Mouse (Mus musculus): ENCODE results near the gene Atp11c. TPM values are rescaled to one million over a fixed set of nuclear protein-coding genes. Genes with fewer than 3 reads are reported as not detected.

The Atp11c gene
- polyA plus RNA-seq (2015; fragmentation: Nextera tagmentation; extraction: Ambion mirVana) = 4.5 and 5.1 TPM in 2 replicates

DNA sequence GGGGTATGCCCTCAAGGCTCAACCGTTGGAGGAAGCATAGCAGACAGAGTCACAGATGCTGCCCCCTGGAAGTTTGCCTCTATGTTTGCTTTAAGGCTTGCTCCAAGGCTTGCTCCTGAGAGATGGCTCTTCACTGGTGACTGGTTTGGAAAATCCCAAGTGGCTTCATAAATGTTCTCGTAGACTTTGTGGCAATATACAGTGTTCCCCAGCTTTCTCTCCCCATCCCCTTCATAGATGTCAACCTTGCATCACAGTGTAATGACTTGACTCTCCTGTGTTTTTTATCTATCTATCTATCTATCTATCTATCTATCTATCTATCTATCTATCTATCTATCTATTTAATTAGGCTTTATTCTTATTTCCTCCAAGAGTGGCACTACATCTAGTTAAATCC, at the start of gene Atp11c:
Gene Atp11c, minus strand, starts transcription at position 101 of the 400 bp plus-strand sequence.
- 78% methylated on average over 2 of the region's 2 CpGs for WGBS
- Histone ChIP-seq H3K9me3 (ENCODE audit: low read length) (no peaks in the 10 kb centered on the region), H3K4me2 (replicated peaks; ENCODE audit: low read depth, low read length) (no peak within 1 kb of the TSS), H3K4me3 (ENCODE audit: low read depth, low read length) (no peak within 1 kb of the TSS), H3K27me3 (replicated peaks; ENCODE audit: insufficient read depth, low read length) (no peaks in the 10 kb centered on the region), H3K27ac (ENCODE audit: low read length) (no peak within 1 kb of the TSS), H3K36me3 (ENCODE audit: insufficient read depth, low read length) (no peaks in the 10 kb centered on the region), H3K4me1 (ENCODE audit: insufficient read depth, low read depth, low read length) (no peaks in the 10 kb centered on the region), H3K9ac (replicated peaks; ENCODE audit: low read depth) (no peak within 1 kb of the TSS)
- ATAC-seq = no peak
- TF ChIP-seq CTCF (IDR thresholded peaks at IDR 0.05) = no peak
- no peak for TF ChIP-seq EP300 (IDR thresholded peaks at IDR 0.05)
- DNase-seq (ENCODE audit: low spot score) = no peak

DNA sequence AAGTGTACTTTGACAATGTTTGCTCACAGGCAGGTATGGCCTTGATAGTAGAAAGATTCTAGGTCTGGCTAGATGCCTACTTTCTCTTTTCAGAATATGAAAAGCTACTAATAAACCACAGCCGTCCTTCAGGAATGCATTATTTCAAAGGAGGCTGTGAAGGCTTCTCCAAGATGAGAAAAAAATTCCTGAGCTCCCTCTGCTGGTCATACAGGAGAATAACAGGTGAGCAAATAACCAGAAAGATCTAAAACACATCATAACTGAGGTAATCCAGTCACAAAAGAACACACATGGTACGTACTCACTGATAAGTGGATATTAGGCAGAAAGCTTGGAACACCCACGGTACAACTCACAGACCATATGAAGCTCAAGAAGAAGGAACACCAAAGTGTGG, 16.7 kb upstream of the Atp11c start:
- Histone ChIP-seq H3K4me2 (replicated peaks; ENCODE audit: low read depth, low read length) (no peak overlapping the region), H3K36me3 (ENCODE audit: insufficient read depth, low read length) (no peaks in the 10 kb centered on the region), H3K27ac (ENCODE audit: low read length) (no peak overlapping the region), H3K27me3 (replicated peaks; ENCODE audit: insufficient read depth, low read length) (no peaks in the 10 kb centered on the region), H3K9me3 (ENCODE audit: low read length) (no peaks in the 10 kb centered on the region), H3K4me1 (ENCODE audit: insufficient read depth, low read depth, low read length) (no peaks in the 10 kb centered on the region), H3K4me3 (ENCODE audit: low read depth, low read length) (no peak overlapping the region), H3K9ac (replicated peaks; ENCODE audit: low read depth) (no peak overlapping the region)
- 35% methylated on average over 3 of the region's 3 CpGs for WGBS
- DNase-seq (ENCODE audit: low spot score) (peak; percentile 13), ATAC-seq (no peak)
- TF ChIP-seq EP300 (IDR thresholded peaks at IDR 0.05) (no peak), CTCF (IDR thresholded peaks at IDR 0.05) (peak; percentile 56)

DNA sequence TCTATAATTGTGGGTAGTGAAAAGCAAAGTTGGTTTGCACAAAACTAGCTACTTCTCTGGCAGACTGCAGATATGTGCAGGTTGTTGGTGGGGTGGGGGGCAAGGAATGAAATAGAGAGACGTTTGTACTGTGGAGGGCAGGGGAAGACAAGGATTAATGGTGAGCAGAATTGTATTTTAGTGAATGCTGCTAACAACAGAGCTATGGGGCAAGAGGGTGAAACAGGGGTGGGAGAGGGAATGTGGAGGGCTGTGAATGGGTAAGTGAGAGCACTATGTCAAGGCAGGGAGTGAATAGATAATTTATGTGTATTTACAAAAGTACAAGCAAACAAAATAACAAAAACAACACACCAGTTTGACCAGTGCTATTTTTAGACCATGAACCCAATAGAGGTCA, 22.0 kb downstream of the Atp11c start:
- Histone ChIP-seq H3K9me3 (ENCODE audit: low read length) (no peaks in the 10 kb centered on the region), H3K4me1 (ENCODE audit: insufficient read depth, low read depth, low read length) (no peaks in the 10 kb centered on the region), H3K27me3 (replicated peaks; ENCODE audit: insufficient read depth, low read length) (no peaks in the 10 kb centered on the region), H3K4me2 (replicated peaks; ENCODE audit: low read depth, low read length) (no peak overlapping the region), H3K4me3 (ENCODE audit: low read depth, low read length) (no peak overlapping the region), H3K9ac (replicated peaks; ENCODE audit: low read depth) (no peak overlapping the region), H3K36me3 (ENCODE audit: insufficient read depth, low read length) (no peaks in the 10 kb centered on the region), H3K27ac (ENCODE audit: low read length) (no peak overlapping the region)
- DNase-seq (ENCODE audit: low spot score) (no peak), ATAC-seq (no peak)
- TF ChIP-seq CTCF (IDR thresholded peaks at IDR 0.05) = no peak
- TF ChIP-seq EP300 (IDR thresholded peaks at IDR 0.05) = no peak
- whole genome bisulfite sequencing = 25% methylated on average over 1 of the region's 1 CpGs

DNA sequence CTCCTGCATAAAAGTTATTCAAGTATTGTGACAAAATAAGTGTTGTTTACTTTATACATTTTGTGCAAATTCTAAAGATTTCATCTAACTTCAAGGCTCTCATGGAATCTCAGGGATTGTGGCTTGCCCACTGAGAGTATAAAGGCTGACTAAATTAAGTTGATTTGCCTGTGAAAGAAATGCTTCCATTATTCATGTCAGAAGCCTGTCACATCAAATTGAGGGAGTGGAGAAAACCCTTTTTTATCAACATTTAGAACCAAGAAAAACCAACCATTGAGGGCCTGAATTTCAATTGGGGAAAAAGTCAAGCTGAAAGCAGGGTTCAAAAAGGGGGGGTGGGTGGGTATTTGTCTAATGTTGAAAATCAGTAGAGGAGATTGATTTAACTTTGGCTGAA, 23.5 kb downstream of the Atp11c start:
- DNase-seq (ENCODE audit: low spot score) = no peak
- Histone ChIP-seq H3K27ac (ENCODE audit: low read length) (no peak overlapping the region), H3K4me3 (ENCODE audit: low read depth, low read length) (no peak overlapping the region), H3K9ac (replicated peaks; ENCODE audit: low read depth) (no peak overlapping the region), H3K36me3 (ENCODE audit: insufficient read depth, low read length) (no peaks in the 10 kb centered on the region), H3K4me1 (ENCODE audit: insufficient read depth, low read depth, low read length) (no peaks in the 10 kb centered on the region), H3K9me3 (ENCODE audit: low read length) (no peaks in the 10 kb centered on the region), H3K27me3 (replicated peaks; ENCODE audit: insufficient read depth, low read length) (no peaks in the 10 kb centered on the region), H3K4me2 (replicated peaks; ENCODE audit: low read depth, low read length) (no peak overlapping the region)
- TF ChIP-seq CTCF (IDR thresholded peaks at IDR 0.05) (no peak), EP300 (IDR thresholded peaks at IDR 0.05) (no peak)
- ATAC-seq = no peak

DNA sequence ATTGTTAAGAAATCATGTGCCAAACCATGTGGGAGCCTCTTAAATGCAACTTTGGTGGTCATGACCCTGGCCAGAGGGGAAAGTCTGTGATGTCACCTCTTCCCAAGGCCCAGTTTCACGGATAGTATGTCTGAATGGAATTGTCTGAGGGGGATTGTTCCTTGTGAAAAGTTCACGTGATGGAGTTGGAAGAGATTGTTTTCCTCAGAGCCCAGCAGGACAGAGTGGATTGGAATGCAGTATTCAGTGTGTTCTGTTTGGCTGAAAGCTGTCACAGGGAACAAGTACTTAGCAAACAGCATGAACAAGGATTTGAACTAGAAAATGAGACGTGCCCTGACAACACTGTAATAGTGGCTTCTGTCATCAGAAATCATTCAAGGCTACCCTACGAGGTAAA, 37.3 kb downstream of the Atp11c start:
- Histone ChIP-seq H3K27ac (ENCODE audit: low read length) (no peak overlapping the region), H3K27me3 (replicated peaks; ENCODE audit: insufficient read depth, low read length) (no peaks in the 10 kb centered on the region), H3K4me3 (ENCODE audit: low read depth, low read length) (no peak overlapping the region), H3K4me1 (ENCODE audit: insufficient read depth, low read depth, low read length) (no peaks in the 10 kb centered on the region), H3K9ac (replicated peaks; ENCODE audit: low read depth) (no peak overlapping the region), H3K4me2 (replicated peaks; ENCODE audit: low read depth, low read length) (no peak overlapping the region), H3K36me3 (ENCODE audit: insufficient read depth, low read length) (no peaks in the 10 kb centered on the region), H3K9me3 (ENCODE audit: low read length) (no peaks in the 10 kb centered on the region)
- DNase-seq (ENCODE audit: low spot score) (no peak), ATAC-seq (no peak)
- WGBS = 58% methylated on average over 4 of the region's 4 CpGs
- TF ChIP-seq EP300 (IDR thresholded peaks at IDR 0.05) (no peak), CTCF (IDR thresholded peaks at IDR 0.05) (no peak)

DNA sequence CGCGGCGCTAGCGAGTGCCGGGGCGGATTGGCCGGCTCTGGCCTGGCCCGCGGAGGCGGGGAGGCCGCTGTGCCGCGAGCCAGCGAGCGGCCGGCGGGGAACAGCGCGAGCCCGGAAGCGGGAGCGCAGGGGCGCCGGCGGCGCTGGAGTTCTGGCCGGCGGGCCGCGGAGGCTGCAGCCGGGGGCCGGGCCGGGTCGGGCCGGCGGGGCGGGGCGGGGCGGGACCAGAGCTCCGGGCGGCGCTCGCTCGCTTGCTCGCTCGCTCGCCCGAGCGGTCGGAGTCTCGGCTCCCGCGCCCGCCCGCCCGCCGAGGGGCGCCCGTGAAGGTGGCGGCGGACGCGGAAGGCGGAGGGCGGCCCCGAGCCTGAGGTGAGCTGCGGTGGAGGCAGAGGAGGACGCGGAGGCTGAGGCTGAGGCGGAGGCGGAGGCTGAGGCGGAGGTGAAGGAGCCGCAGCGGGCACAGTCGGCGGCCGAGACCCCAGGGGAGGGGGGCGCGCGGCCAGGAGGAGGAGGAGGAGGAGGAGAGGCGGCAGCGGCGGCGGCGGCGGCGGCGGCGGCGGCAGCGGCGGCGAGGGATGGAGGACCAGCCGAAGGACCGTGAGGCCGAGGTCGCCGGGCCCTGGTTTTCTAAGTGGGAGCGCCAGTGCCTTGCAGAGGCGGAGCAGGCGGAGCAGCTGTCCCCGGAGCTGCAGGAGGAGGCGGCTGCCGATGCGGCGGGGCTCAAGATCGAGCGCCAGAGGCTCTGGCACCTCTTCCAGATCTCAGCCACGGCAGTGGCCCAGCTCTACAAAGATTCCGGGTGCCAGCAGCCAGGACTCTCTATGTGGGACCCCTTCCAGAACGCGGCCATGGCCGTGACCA, 44.8 kb downstream of the Atp11c start:
- no peaks in the 10 kb centered on the region for H3K4me1 ChIP-seq (ENCODE audit: insufficient read depth, low read depth, low read length)

More for the DNA sequence above, 44.8 kb downstream of the Atp11c start:
- Histone ChIP-seq H3K4me3 (ENCODE audit: low read depth, low read length) (peak overlapping the region; percentile 42), H3K9me3 (ENCODE audit: low read length) (no peaks in the 10 kb centered on the region), H3K27ac (ENCODE audit: low read length) (no peak overlapping the region), H3K27me3 (replicated peaks; ENCODE audit: insufficient read depth, low read length) (no peaks in the 10 kb centered on the region), H3K4me2 (replicated peaks; ENCODE audit: low read depth, low read length) (peak overlapping the region; percentile 75), H3K9ac (replicated peaks; ENCODE audit: low read depth) (no peak overlapping the region), H3K36me3 (ENCODE audit: insufficient read depth, low read length) (no peaks in the 10 kb centered on the region)
- TF ChIP-seq CTCF (IDR thresholded peaks at IDR 0.05) (no peak), EP300 (IDR thresholded peaks at IDR 0.05) (no peak)
- peak; percentile 52 for DNase-seq (ENCODE audit: low spot score)
- 15% methylated on average over 15 of the region's 113 CpGs for WGBS
- peak; percentile 97 for ATAC-seq

All from lung, postnatal 0 days (tissue).